Mouse (Mus musculus) liver, adult 2 months (tissue): Measurements from ENCODE around the gene Trp53. TPM values are rescaled to one million over a fixed set of nuclear protein-coding genes. Genes with fewer than 3 reads are reported as not detected.
A peak's percentile ranks its signal among the peaks of the same experiment; 100 is the strongest.

Source experiments
- DNase-seq: peaks from one replicate; pipeline ENCODE4 v3.0.0-alpha.2; 2011; ENCODE audit warnings: low read depth, low spot score; ENCODE audit errors: extremely low read depth
- H3K27ac ChIP-seq: fragments of 200-500 bp; replicated peaks from 2 replicates; pipeline ENCODE4 v1.5.1; 2012; ENCODE audit warnings: low read depth, mild to moderate bottlenecking, control low read depth, inconsistent platforms, low read length; ENCODE audit not compliant: insufficient read depth
- H3K27me3 ChIP-seq: fragments of 200-500 bp; 2 replicates; pipeline ENCODE4 v1.6.1; 2012; ENCODE audit warnings: mild to moderate bottlenecking, moderate library complexity, low read length, inconsistent platforms; ENCODE audit not compliant: control insufficient read depth, insufficient read depth
- H3K36me3 ChIP-seq: fragments of 200-500 bp; 2 replicates; pipeline ENCODE4 v1.6.1; 2012; ENCODE audit warnings: low read length, inconsistent platforms; ENCODE audit not compliant: control insufficient read depth, insufficient read depth
- H3K4me1 ChIP-seq: fragments of 200-500 bp; 2 replicates; pipeline ENCODE4 v1.6.1; 2011; ENCODE audit warnings: low read length; ENCODE audit not compliant: control insufficient read depth, insufficient read depth
- H3K4me3 ChIP-seq: fragments of 200-500 bp; 2 replicates; pipeline ENCODE4 v1.5.1; 2011; ENCODE audit warnings: low read depth, mild to moderate bottlenecking, control low read depth, low read length, moderate library complexity; ENCODE audit not compliant: insufficient read depth
- H3K79me2 ChIP-seq: fragments of 200-500 bp; 2 replicates; pipeline ENCODE4 v1.6.1; 2012; ENCODE audit warnings: inconsistent platforms, mild to moderate bottlenecking, low read length, moderate library complexity; ENCODE audit not compliant: control insufficient read depth, insufficient read depth
- H3K9ac ChIP-seq: fragments of 200-500 bp; 2 replicates; pipeline ENCODE4 v1.6.1; 2012; ENCODE audit warnings: low read depth, mild to moderate bottlenecking, control low read depth, inconsistent platforms, low read length
- CTCF ChIP-seq: fragments of 200-500 bp; IDR thresholded peaks from 2 replicates; pipeline ENCODE4 v1.5.1; 2011; ENCODE audit warnings: low read depth, low read length, control low read depth
- POLR2A ChIP-seq: fragments of 200-500 bp; IDR thresholded peaks from 2 replicates; pipeline ENCODE4 v1.6.1; 2011; ENCODE audit warnings: low read length, control low read depth; ENCODE audit not compliant: insufficient read depth; ENCODE audit errors: extremely low read depth
- WGBS: fragments of 180-500 bp; shearing (Covaris S2); methylation state at CpG from one replicate; pipeline ENCODE4 v1.1.7; 2018; 5-methylcytosine and 5-hydroxymethylcytosine counted together
- polyA plus RNA-seq: library from polyadenylated mRNA; depleted of rRNA; stranded (reverse); fragments of >200 nt; gene quantifications from 2 replicates; pipeline ENCODE4 v1.2.3, GENCODE M21; 2012
- total RNA-seq: library from RNA; depleted of rRNA; stranded (reverse); fragments of >200 nt; gene quantifications from 2 replicates; pipeline ENCODE4 v1.2.3, GENCODE M21; 2014

The Trp53 gene
- total and polyA plus RNA-seq, 2 experiments, result 3.7 to 35.4 TPM

GRCm38 (mm10) chr11:69564391-69564790 lies 15.8 kb upstream of the Trp53 start:
- no peak overlapping the region for H3K4me3 ChIP-seq
- TF ChIP-seq CTCF (no peak), POLR2A (no peak)
- no peaks in the 10 kb centered on the region for H3K27me3 ChIP-seq
- peaks cover 11% of the 10 kb centered on the region; the same call in 1 of the 2 replicates for H3K36me3 ChIP-seq
- no peak for DNase-seq
- 84% methylated on average over 3 of the region's 3 CpGs for WGBS
- no peaks in the 10 kb centered on the region; the same call in 1 of the 2 replicates for H3K79me2 ChIP-seq
- no peak overlapping the region for H3K27ac ChIP-seq
- no peak overlapping the region for H3K9ac ChIP-seq
- H3K4me1 ChIP-seq, result no peaks in the 10 kb centered on the region

DNA sequence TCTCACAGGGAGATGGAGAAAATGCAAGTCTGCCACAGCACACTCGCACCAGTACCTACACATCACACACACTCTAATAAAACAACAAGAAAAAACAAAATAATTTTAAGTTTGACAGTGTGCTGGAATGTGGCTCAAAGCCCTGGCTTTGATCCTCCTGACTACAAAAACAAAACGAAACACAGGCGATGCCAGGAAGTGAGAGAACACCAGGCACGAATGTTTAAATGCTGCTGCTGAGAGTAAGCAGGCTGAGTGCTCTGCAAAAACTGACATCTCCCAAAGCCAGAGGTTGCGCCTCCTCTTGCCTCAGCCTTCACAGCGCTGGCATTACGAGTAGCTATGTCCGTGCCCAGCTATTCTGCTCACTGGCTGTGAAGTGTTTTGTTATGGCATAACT lies 15.0 kb upstream of the Trp53 start:
- H3K9ac ChIP-seq, result no peak overlapping the region
- peaks cover 11% of the 10 kb centered on the region; the same call in 1 of the 2 replicates for H3K36me3 ChIP-seq
- H3K79me2 ChIP-seq, result no peaks in the 10 kb centered on the region; the same call in 1 of the 2 replicates
- no peak overlapping the region for H3K4me3 ChIP-seq
- peak; percentile 27 for DNase-seq
- H3K27ac ChIP-seq, result no peak overlapping the region
- no peaks in the 10 kb centered on the region for H3K27me3 ChIP-seq
- no peaks in the 10 kb centered on the region for H3K4me1 ChIP-seq
- TF ChIP-seq POLR2A, result no peak
- TF ChIP-seq CTCF, result no peak
- 77% methylated on average over 8 of the region's 8 CpGs for WGBS

- no peak for DNase-seq
- 64% methylated on average over 3 of the region's 3 CpGs for WGBS
- 0 out of 2 replicates have a peak, but pooled peaks cover 2% of the 10 kb centered on the region for H3K36me3 ChIP-seq
- H3K27me3 ChIP-seq, result no peaks in the 10 kb centered on the region
- no peak overlapping the region for H3K4me3 ChIP-seq
- H3K4me1 ChIP-seq, result peaks cover 4% of the 10 kb centered on the region; the same call in 1 of the 2 replicates
- H3K9ac ChIP-seq, result no peak overlapping the region
- no peak for TF ChIP-seq POLR2A
- TF ChIP-seq CTCF, result no peak; the same call in 1 of the 2 replicates
- H3K27ac ChIP-seq, result no peak overlapping the region
- H3K79me2 ChIP-seq, result peaks cover 7% of the 10 kb centered on the region; the same call in 1 of the 2 replicates
Observed at GRCm38 (mm10) chr11:69575220-69575619, 4.9 kb upstream of the Trp53 start.

DNA sequence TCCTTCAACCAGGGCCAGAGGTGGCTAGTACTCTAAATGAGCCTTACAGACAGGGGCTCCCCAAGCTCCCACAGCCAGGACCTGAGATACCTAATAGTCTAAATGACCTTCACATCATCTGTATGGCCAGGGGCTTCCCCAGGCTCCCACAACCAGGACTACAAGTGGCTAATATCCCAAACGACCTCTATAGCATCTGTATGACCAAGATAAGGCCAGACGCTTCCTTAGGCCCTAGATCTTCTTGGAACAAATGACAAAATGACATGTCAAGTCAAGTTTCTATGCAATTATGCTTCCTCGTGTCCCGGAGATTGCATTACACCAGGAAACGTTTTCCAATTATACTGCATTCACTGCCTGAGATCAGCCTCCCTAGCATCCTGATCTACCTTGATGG lies 3.9 kb upstream of the Trp53 start:
- WGBS, result 81% methylated on average over 5 of the region's 5 CpGs
- Histone ChIP-seq H3K79me2 (peaks cover 7% of the 10 kb centered on the region; the same call in 1 of the 2 replicates), H3K4me1 (peaks cover 4% of the 10 kb centered on the region; the same call in 1 of the 2 replicates), H3K36me3 (no peaks in the 10 kb centered on the region), H3K27ac (no peak overlapping the region), H3K27me3 (no peaks in the 10 kb centered on the region), H3K9ac (no peak overlapping the region), H3K4me3 (no peak overlapping the region)
- TF ChIP-seq CTCF, result no peak
- no peak for TF ChIP-seq POLR2A
- no peak for DNase-seq

DNA sequence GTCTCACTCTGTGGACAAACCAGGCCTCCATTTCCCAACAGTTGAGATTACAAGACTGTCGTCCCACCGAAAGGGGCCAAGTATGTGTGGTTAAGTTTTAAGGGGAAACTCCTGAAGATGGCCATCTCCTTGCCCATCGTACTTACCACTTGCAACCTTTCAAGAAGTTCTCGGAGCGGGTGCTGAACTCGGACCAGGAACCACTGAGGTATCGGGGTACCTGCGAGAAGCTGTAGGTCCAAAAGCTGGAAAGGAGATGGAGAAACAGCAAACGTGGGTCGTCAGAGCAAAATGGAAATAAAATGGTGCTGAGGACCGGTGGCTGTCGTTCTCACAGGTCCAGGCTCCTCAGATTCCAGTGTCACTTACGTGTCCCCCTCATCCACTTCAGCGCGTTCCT lies 1.9 kb upstream of the Trp53 start:
- H3K4me1 ChIP-seq, result peaks cover 6% of the 10 kb centered on the region

DNA sequence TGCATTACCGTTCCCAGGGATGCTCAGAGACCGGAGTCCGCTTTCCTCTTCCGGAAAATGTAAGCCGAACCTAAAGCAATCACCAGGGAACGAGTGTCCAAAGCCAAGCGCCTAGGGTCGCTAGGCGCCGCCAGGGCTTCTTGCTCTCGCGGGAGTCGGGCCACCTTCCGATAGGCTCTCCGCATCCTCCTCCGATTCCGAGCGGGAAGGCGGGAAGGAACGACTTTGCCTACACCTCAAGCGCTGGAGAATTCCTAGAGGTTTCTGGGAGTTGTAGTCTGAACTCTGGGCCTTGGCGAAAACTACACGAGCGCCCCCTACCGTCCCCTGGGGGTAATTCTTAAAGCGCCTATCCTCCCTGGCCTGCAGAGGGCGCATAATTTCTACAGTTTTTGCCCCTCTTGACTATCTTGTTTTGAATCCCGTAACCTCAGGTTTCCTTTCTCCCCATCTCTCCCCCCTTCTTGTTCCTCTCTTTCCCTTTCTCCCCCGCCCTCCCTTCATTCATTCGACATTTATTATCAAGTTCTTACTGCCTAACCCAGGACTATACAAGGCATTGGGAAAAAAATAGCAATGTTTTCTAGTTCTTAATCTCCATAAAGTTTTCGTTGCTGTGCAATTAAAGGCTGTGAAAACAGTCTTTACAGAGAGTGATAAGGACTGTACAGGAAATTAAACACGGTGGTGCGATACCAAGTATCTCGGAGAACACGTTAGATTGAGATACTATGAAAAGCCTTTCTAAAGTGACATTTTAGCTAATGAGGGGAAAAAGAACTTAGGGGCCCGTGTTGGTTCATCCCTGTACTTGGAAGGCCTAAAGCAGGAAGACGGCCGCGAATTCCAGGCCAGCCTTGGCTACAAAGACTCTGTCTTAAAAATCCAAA lies 786 bp upstream of the Trp53 start:
- Histone ChIP-seq H3K36me3 (no peaks in the 10 kb centered on the region), H3K27me3 (no peaks in the 10 kb centered on the region), H3K9ac (peak overlapping the region; percentile 74), H3K79me2 (peaks cover 16% of the 10 kb centered on the region), H3K4me3 (peak overlapping the region; percentile 84), H3K4me1 (peaks cover 6% of the 10 kb centered on the region), H3K27ac (peak overlapping the region; percentile 75)
- TF ChIP-seq POLR2A (no peak), CTCF (peak; percentile 99)
- WGBS, result 1% methylated on average over 39 of the region's 39 CpGs
- peak; percentile 90 for DNase-seq

More for the DNA sequence above, 1.9 kb upstream of the Trp53 start:
- DNase-seq, result no peak
- Histone ChIP-seq H3K4me3 (peak overlapping the region; percentile 84), H3K36me3 (no peaks in the 10 kb centered on the region), H3K79me2 (peaks cover 16% of the 10 kb centered on the region), H3K9ac (peak overlapping the region; percentile 74; the same call in 1 of the 2 replicates), H3K27ac (no peak overlapping the region), H3K27me3 (no peaks in the 10 kb centered on the region)
- WGBS, result 25% methylated on average over 15 of the region's 15 CpGs
- TF ChIP-seq POLR2A (no peak), CTCF (no peak)
